Mouse (Mus musculus) hindbrain, embryonic 11.5 days (tissue): Measurements from ENCODE around the gene Kat6b. TPM values are rescaled to one million over a fixed set of nuclear protein-coding genes. Genes with fewer than 3 reads are reported as not detected.
"Not testable (repeated sequence)": the region's sequence is repeated elsewhere in the genome, so short reads cannot be mapped to it uniquely, and the experiment has no call there.

Experiments used
- ATAC-seq: fragments of 200-750 bp; cut with Nextera tagmentation; 2 replicates; pipeline ENCODE4 v1.8.0; 2017; ENCODE audit warnings: mild to moderate bottlenecking, moderate TSS enrichment, moderate library complexity; ENCODE audit not compliant: low FRiP score
- DNase-seq: peaks from one replicate; pipeline ENCODE4 v3.0.0-alpha.2; 2015; ENCODE audit warnings: low spot score
- H3K27ac ChIP-seq: fragments of 300-500 bp; sonication (generic); 2 replicates; pipeline ENCODE4 v1.5.1; 2014; ENCODE audit warnings: mild to moderate bottlenecking, low read depth, low read length
- H3K27me3 ChIP-seq: fragments of 300-500 bp; sonication (generic); 2 replicates; pipeline ENCODE4 v1.6.1; 2014; ENCODE audit warnings: mild to moderate bottlenecking, low read length, moderate library complexity, mixed read lengths; ENCODE audit not compliant: control insufficient read depth, insufficient read depth
- H3K36me3 ChIP-seq: fragments of 300-500 bp; sonication (generic); 2 replicates; pipeline ENCODE4 v1.6.1; 2014; ENCODE audit warnings: mild to moderate bottlenecking, low read length, moderate library complexity, mixed read lengths; ENCODE audit not compliant: control insufficient read depth, insufficient read depth
- H3K4me1 ChIP-seq: fragments of 300-500 bp; sonication (generic); replicated peaks from 2 replicates; pipeline ENCODE4 v1.6.1; 2014; ENCODE audit warnings: low read length, mixed read lengths; ENCODE audit not compliant: control insufficient read depth, insufficient read depth
- H3K4me2 ChIP-seq: fragments of 300-500 bp; sonication (generic); replicated peaks from 2 replicates; pipeline ENCODE4 v1.6.1; 2014; ENCODE audit warnings: mild to moderate bottlenecking, low read depth, low read length
- H3K4me3 ChIP-seq: fragments of 300-500 bp; sonication (generic); 2 replicates; pipeline ENCODE4 v1.5.1; 2014; ENCODE audit warnings: low read depth, low read length
- H3K9ac ChIP-seq: fragments of 300-500 bp; sonication (generic); 2 replicates; pipeline ENCODE4 v1.6.1; 2014; ENCODE audit warnings: low read depth, low read length
- H3K9me3 ChIP-seq: fragments of 300-500 bp; sonication (generic); 2 replicates; pipeline ENCODE4 v1.6.1; 2016; ENCODE audit warnings: low read length; ENCODE audit not compliant: control insufficient read depth
- WGBS: fragments of 180-500 bp; shearing (Covaris S2); extraction: QIAGEN DNeasy Blood & Tissue Kit; methylation state at CpG from one replicate; pipeline ENCODE4 v1.1.7; 2014; 5-methylcytosine and 5-hydroxymethylcytosine counted together
- polyA plus RNA-seq: library from polyadenylated mRNA; unstranded; fragments of >200 nt; fragmentation: Nextera tagmentation; extraction: Ambion mirVana; gene quantifications from 2 replicates; pipeline ENCODE4 v1.2.1, GENCODE M21; 2014

Kat6b gene
- polyA plus RNA-seq, 1 experiment from 2014 or later = 24.0 TPM

GRCm38 (mm10) chr14:21640806-21641435, 159.7 kb downstream of the Kat6b start:
- Histone ChIP-seq H3K9me3 (no peaks in the 10 kb centered on the region), H3K4me1 (no peaks in the 10 kb centered on the region), H3K4me3 (no peak overlapping the region), H3K27ac (no peak overlapping the region), H3K36me3 (no peaks in the 10 kb centered on the region), H3K4me2 (no peak overlapping the region), H3K27me3 (no peaks in the 10 kb centered on the region), H3K9ac (no peak overlapping the region)
- WGBS = 81% methylated on average over 4 of the region's 4 CpGs
- ATAC-seq (no peak), DNase-seq (no peak)

DNA sequence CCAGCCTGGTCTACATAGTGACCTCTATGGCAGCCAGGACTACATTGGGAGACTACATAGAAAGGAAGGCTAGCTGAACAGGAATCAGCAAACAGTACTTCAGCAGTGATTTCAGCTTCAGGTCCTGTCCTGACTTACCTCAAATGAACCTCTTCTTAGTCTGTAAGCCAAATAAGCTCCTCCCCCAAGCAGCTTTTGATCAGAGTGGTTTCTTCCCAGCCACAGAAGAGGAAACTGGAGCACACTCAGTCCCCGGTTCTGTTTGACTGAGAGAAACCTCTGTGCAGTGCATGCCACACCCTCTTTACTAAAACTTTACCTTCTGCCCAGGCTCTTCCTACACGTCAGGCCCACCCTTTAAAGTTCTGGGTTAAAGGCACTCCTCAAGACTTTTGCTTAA, 172.6 kb downstream of the Kat6b start:
- Histone ChIP-seq H3K9ac (no peak overlapping the region), H3K27ac (no peak overlapping the region), H3K4me2 (no peak overlapping the region), H3K36me3 (no peaks in the 10 kb centered on the region), H3K27me3 (no peaks in the 10 kb centered on the region), H3K4me1 (no peaks in the 10 kb centered on the region), H3K9me3 (no peaks in the 10 kb centered on the region), H3K4me3 (no peak overlapping the region)
- 88% methylated on average over 2 of the region's 2 CpGs for WGBS
- ATAC-seq (no peak), DNase-seq (no peak)

GRCm38 (mm10) chr14:21659155-21659554, 177.9 kb downstream of the Kat6b start:
- Histone ChIP-seq H3K9me3 (no peaks in the 10 kb centered on the region), H3K27ac (no peak overlapping the region), H3K4me3 (no peak overlapping the region), H3K4me1 (no peaks in the 10 kb centered on the region; the same call in 1 of the 2 replicates), H3K4me2 (no peak overlapping the region), H3K9ac (no peak overlapping the region), H3K36me3 (no peaks in the 10 kb centered on the region; the same call in 1 of the 2 replicates), H3K27me3 (no peaks in the 10 kb centered on the region)
- 75% methylated on average over 13 of the region's 13 CpGs for WGBS
- no peak for ATAC-seq
- no peak for DNase-seq

DNA sequence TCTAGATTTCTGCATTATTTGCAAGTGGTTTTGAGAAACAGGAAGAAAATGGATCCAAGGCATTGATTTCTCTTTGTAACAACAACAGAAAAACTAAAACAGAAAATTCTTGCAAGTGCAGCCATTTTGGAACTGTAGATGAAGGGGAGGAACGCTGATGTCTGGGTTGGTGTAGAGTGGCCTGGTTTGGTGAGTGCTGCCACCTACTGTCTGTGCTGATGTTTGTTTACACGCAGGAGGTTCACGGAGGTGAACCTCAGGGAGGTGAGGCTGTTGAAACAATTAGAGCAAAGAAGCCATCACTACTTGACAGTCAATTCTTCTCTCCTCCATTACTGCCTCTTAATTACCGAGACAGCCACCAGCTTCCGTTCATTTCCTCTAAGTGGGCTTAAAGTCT, 178.4 kb downstream of the Kat6b start:
- Histone ChIP-seq H3K4me3 (no peak overlapping the region), H3K9me3 (no peaks in the 10 kb centered on the region), H3K36me3 (no peaks in the 10 kb centered on the region; the same call in 1 of the 2 replicates), H3K4me2 (no peak overlapping the region), H3K27me3 (no peaks in the 10 kb centered on the region), H3K27ac (no peak overlapping the region), H3K4me1 (no peaks in the 10 kb centered on the region; the same call in 1 of the 2 replicates), H3K9ac (no peak overlapping the region)
- 36% methylated on average over 5 of the region's 5 CpGs for WGBS
- ATAC-seq = no peak
- DNase-seq = peak; percentile 73

GRCm38 (mm10) chr14:21662465-21663142, 181.4 kb downstream of the Kat6b start:
- no peak overlapping the region for H3K4me2 ChIP-seq
- H3K36me3 ChIP-seq = no peaks in the 10 kb centered on the region; the same call in 1 of the 2 replicates
- no peak overlapping the region for H3K9ac ChIP-seq
- H3K4me1 ChIP-seq = no peaks in the 10 kb centered on the region; the same call in 1 of the 2 replicates
- no peaks in the 10 kb centered on the region for H3K27me3 ChIP-seq
- no peak overlapping the region for H3K27ac ChIP-seq
- no peaks in the 10 kb centered on the region for H3K9me3 ChIP-seq
- H3K4me3 ChIP-seq = no peak overlapping the region
- 83% methylated on average over 8 of the region's 8 CpGs for WGBS
- ATAC-seq (no peak), DNase-seq (no peak)

DNA sequence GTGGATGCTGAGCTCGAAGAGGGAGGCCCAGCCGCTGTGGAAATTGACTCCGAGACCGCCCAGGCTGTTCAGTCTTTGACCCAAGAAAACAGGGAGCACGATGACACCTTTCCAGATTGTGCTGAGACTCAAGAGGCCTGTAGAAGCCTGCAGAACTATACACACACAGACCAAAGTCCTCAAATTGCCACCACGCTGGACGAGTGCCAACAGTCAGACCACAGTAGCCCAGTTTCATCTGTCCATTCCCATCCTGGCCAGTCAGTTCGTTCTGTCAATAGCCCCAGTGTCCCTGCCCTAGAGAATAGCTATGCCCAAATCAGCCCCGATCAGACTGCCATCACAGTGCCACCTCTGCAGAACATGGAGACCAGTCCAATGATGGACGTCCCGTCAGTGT, 188.0 kb downstream of the Kat6b start:
- 91% methylated on average over 11 of the region's 11 CpGs for WGBS
- Histone ChIP-seq H3K36me3 (0 out of 2 replicates have a peak, but pooled peaks cover 7% of the 10 kb centered on the region), H3K9ac (no peak overlapping the region), H3K27me3 (no peaks in the 10 kb centered on the region), H3K9me3 (no peaks in the 10 kb centered on the region), H3K4me3 (no peak overlapping the region), H3K4me2 (no peak overlapping the region), H3K27ac (no peak overlapping the region), H3K4me1 (no peaks in the 10 kb centered on the region)
- ATAC-seq (no peak), DNase-seq (no peak)

DNA sequence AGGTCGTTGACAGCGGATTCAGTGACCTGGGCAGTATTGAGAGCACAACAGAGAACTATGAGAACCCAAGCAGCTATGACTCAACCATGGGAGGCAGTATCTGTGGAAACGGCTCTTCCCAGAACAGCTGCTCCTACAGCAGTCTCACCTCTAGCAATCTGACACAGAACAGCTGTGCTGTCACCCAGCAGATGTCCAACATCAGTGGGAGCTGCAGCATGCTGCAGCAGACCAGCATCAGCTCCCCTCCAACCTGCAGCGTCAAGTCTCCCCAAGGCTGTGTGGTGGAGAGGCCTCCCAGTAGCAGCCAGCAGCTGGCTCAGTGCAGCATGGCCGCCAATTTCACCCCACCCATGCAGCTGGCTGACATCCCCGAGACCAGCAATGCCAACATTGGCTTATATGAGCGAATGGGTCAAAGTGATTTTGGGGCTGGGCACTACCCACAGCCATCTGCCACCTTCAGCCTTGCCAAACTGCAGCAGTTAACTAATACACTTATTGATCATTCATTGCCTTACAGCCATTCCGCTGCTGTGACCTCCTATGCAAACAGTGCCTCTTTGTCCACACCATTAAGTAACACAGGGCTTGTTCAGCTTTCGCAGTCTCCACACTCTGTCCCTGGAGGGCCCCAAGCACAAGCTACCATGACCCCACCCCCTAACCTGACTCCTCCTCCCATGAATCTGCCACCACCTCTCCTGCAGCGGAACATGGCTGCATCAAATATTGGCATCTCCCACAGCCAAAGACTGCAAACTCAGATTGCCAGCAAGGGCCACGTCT, 188.6 kb downstream of the Kat6b start:
- Histone ChIP-seq H3K4me3 (no peak overlapping the region), H3K9ac (no peak overlapping the region), H3K4me2 (no peak overlapping the region), H3K9me3 (no peaks in the 10 kb centered on the region), H3K27ac (no peak overlapping the region), H3K36me3 (0 out of 2 replicates have a peak, but pooled peaks cover 7% of the 10 kb centered on the region), H3K4me1 (no peaks in the 10 kb centered on the region), H3K27me3 (no peaks in the 10 kb centered on the region)
- ATAC-seq (no peak), DNase-seq (no peak)
- WGBS = 83% methylated on average over 11 of the region's 11 CpGs

- H3K36me3 ChIP-seq, ATAC-seq: not testable (repeated sequence)
Measured at GRCm38 (mm10) chr14:21670422-21671006, 189.3 kb downstream of the Kat6b start.

More at GRCm38 (mm10) chr14:21670422-21671006, 189.3 kb downstream of the Kat6b start:
- not testable (repeated sequence) for H3K27ac ChIP-seq, H3K9ac ChIP-seq, H3K27me3 ChIP-seq, DNase-seq, H3K4me3 ChIP-seq, H3K4me1 ChIP-seq, H3K4me2 ChIP-seq, H3K9me3 ChIP-seq
- 92% methylated on average over 15 of the region's 15 CpGs for WGBS
